Mouse (Mus musculus) myocyte (in vitro differentiated cells): ENCODE results near the gene Il22ra1.

ENCODE experiments used
- CEBPB ChIP-seq: IDR thresholded peaks from 2 replicates; pipeline ENCODE4 v1.6.1; 2011; ENCODE audit warnings: mild to moderate bottlenecking, moderate library complexity; ENCODE audit not compliant: poor library complexity, insufficient read depth, severe bottlenecking
- E2F4 ChIP-seq: IDR thresholded peaks from one replicate; pipeline ENCODE4 v1.6.1; 2011; ENCODE audit warnings: mild to moderate bottlenecking, control low read depth, moderate library complexity; ENCODE audit not compliant: insufficient read depth
- MAX ChIP-seq: IDR thresholded peaks from one replicate; pipeline ENCODE4 v1.6.1; 2011; ENCODE audit warnings: low read depth, mild to moderate bottlenecking, control low read depth
- MYOG ChIP-seq, 3 experiments: IDR thresholded peaks; one replicate each; pipeline ENCODE4 v1.6.1; 2011; ENCODE audit warnings: control low read depth in 2 of 3, low read depth in 2 of 3, mild to moderate bottlenecking in 2 of 3; ENCODE audit not compliant: insufficient read length in 2 of 3, control insufficient read depth in 1 of 3, insufficient read depth in 1 of 3
- POLR2A ChIP-seq: IDR thresholded peaks from one replicate; pipeline ENCODE4 v1.6.1; 2011; ENCODE audit warnings: low read depth, mild to moderate bottlenecking, control low read depth, moderate library complexity; ENCODE audit not compliant: insufficient read length
- POLR2AphosphoS2 ChIP-seq: IDR thresholded peaks from one replicate; pipeline ENCODE4 v1.6.1; 2011; ENCODE audit warnings: low read depth, control low read depth; ENCODE audit not compliant: insufficient read length
- REST ChIP-seq: IDR thresholded peaks from one replicate; pipeline ENCODE4 v1.6.1; 2011; ENCODE audit warnings: mild to moderate bottlenecking, control low read depth, moderate library complexity; ENCODE audit not compliant: insufficient read depth, insufficient read length
- TCF12 ChIP-seq: IDR thresholded peaks from one replicate; pipeline ENCODE4 v1.6.1; 2011; ENCODE audit warnings: mild to moderate bottlenecking, control low read depth; ENCODE audit not compliant: poor library complexity, insufficient read depth, severe bottlenecking
- TCF3 ChIP-seq: IDR thresholded peaks from one replicate; pipeline ENCODE4 v1.6.1; 2011; ENCODE audit warnings: low read depth, control low read depth; ENCODE audit not compliant: insufficient read length
- USF1 ChIP-seq: IDR thresholded peaks from one replicate; pipeline ENCODE4 v1.6.1; 2011; ENCODE audit warnings: low read depth, mild to moderate bottlenecking, control low read depth, moderate library complexity

- TF ChIP-seq POLR2A (no peak), TCF12 (no peak), TCF3 (no peak), USF1 (no peak), E2F4 (no peak), CEBPB (no peak), POLR2AphosphoS2 (no peak), MAX (no peak), REST (no peak), MYOG (IDR thresholded peaks at IDR 0.05; ENCODE audit: control insufficient read depth in 1 of 3, insufficient read depth in 1 of 3, insufficient read length in 2 of 3, low read depth in 2 of 3) (no peak)
These were observed 43.6 kb downstream of the Il22ra1 start for GRCm38 (mm10) chr4:135771592-135771991.
